Mouse (Mus musculus): Measurements from ENCODE around the gene Cldn8. TPM values are rescaled to one million over a fixed set of nuclear protein-coding genes. Genes with fewer than 3 reads are reported as not detected.

Cldn8 gene
- polyA plus RNA-seq, 2 experiments, result 2.4 to 4.5 TPM

GRCm38 (mm10) chr16:88539841-88540487 is 23.0 kb downstream of the Cldn8 start:
- ATAC-seq (ENCODE audit: low FRiP score, low read depth), result no peak
- DNase-seq (ENCODE audit: low spot score), result no peak
- no peak overlapping the region for H3K4me2 ChIP-seq (replicated peaks; ENCODE audit: low read depth, low read length, severe bottlenecking)
- no peaks in the 10 kb centered on the region for H3K36me3 ChIP-seq (ENCODE audit: control insufficient read depth, insufficient read depth, low read length)
- H3K27ac ChIP-seq (replicated peaks; ENCODE audit: low read depth, low read length), result no peak overlapping the region
- no peaks in the 10 kb centered on the region for H3K27me3 ChIP-seq (ENCODE audit: control insufficient read depth, insufficient read depth, low read length)
- H3K4me1 ChIP-seq (ENCODE audit: control insufficient read depth, insufficient read depth, low read length), result no peaks in the 10 kb centered on the region
- 86% methylated on average over 3 of the region's 3 CpGs for WGBS
- no peak overlapping the region for H3K9ac ChIP-seq (ENCODE audit: low read depth, low read length, severe bottlenecking)
- TF ChIP-seq POLR2A (IDR thresholded peaks at IDR 0.05; ENCODE audit: borderline replicate concordance, extremely low read depth, insufficient read depth, insufficient read length), result no peak
- H3K9me3 ChIP-seq (ENCODE audit: control insufficient read depth, low read length), result no peaks in the 10 kb centered on the region
- H3K4me3 ChIP-seq (replicated peaks; ENCODE audit: low read length), result no peak overlapping the region

- H3K4me3 ChIP-seq (replicated peaks; ENCODE audit: low read length), result no peak overlapping the region
- H3K4me2 ChIP-seq (replicated peaks; ENCODE audit: low read depth, low read length, severe bottlenecking), result no peak overlapping the region
- H3K27ac ChIP-seq (replicated peaks; ENCODE audit: low read depth, low read length), result no peak overlapping the region
- no peak overlapping the region for H3K9ac ChIP-seq (ENCODE audit: low read depth, low read length, severe bottlenecking)
- H3K9me3 ChIP-seq (ENCODE audit: control insufficient read depth, low read length), result no peaks in the 10 kb centered on the region
- no peaks in the 10 kb centered on the region for H3K4me1 ChIP-seq (ENCODE audit: control insufficient read depth, insufficient read depth, low read length)
- no peak for TF ChIP-seq POLR2A (IDR thresholded peaks at IDR 0.05; ENCODE audit: borderline replicate concordance, extremely low read depth, insufficient read depth, insufficient read length)
- no peaks in the 10 kb centered on the region for H3K36me3 ChIP-seq (ENCODE audit: control insufficient read depth, insufficient read depth, low read length)
- H3K27me3 ChIP-seq (ENCODE audit: control insufficient read depth, insufficient read depth, low read length), result no peaks in the 10 kb centered on the region
- DNase-seq (ENCODE audit: low spot score), result no peak
- no peak for ATAC-seq (ENCODE audit: low FRiP score, low read depth)
These were observed 51.6 kb downstream of the Cldn8 start for GRCm38 (mm10) chr16:88511348-88511747.

Other genes with a start within 250 kb of the Cldn8 start
- not detected in 2 replicates for gene Cldn17, start 56.2 kb downstream of the Cldn8 start, polyA plus RNA-seq (2012; rRNA removed)
- gene Cldn17, start 56.2 kb downstream of the Cldn8 start, polyA plus RNA-seq (2014; fragmentation: Nextera tagmentation; extraction: Ambion mirVana), result not detected in 2 replicates
- not detected in 2 replicates for gene Krtap24-1, start 49.1 kb upstream of the Cldn8 start, polyA plus RNA-seq (2012; rRNA removed)
- gene Krtap24-1, start 49.1 kb upstream of the Cldn8 start, polyA plus RNA-seq (2014; fragmentation: Nextera tagmentation; extraction: Ambion mirVana), result not detected in 2 replicates
- not detected in 2 replicates for gene 2310079G19Rik, start 64.5 kb upstream of the Cldn8 start, polyA plus RNA-seq (2012; rRNA removed)
- not detected in 2 replicates for gene 2310079G19Rik, start 64.5 kb upstream of the Cldn8 start, polyA plus RNA-seq (2014; fragmentation: Nextera tagmentation; extraction: Ambion mirVana)
- not detected in 2 replicates for gene Krtap26-1, start 84.6 kb upstream of the Cldn8 start, polyA plus RNA-seq (2012; rRNA removed)
- gene Krtap26-1, start 84.6 kb upstream of the Cldn8 start, polyA plus RNA-seq (2014; fragmentation: Nextera tagmentation; extraction: Ambion mirVana), result not detected in 2 replicates
- gene Krtap27-1, start 108.5 kb upstream of the Cldn8 start, polyA plus RNA-seq (2012; rRNA removed), result not detected in 2 replicates
- not detected in 2 replicates for gene Krtap27-1, start 108.5 kb upstream of the Cldn8 start, polyA plus RNA-seq (2014; fragmentation: Nextera tagmentation; extraction: Ambion mirVana)
- not detected in 2 replicates for gene 2310061N02Rik, start 144.8 kb upstream of the Cldn8 start, polyA plus RNA-seq (2012; rRNA removed)
- not detected in 2 replicates for gene 2310061N02Rik, start 144.8 kb upstream of the Cldn8 start, polyA plus RNA-seq (2014; fragmentation: Nextera tagmentation; extraction: Ambion mirVana)
- gene Krtap13-1, start 165.7 kb upstream of the Cldn8 start, polyA plus RNA-seq (2012; rRNA removed), result not detected in 2 replicates
- gene Krtap13-1, start 165.7 kb upstream of the Cldn8 start, polyA plus RNA-seq (2014; fragmentation: Nextera tagmentation; extraction: Ambion mirVana), result not detected in 2 replicates
- gene Krtap13, start 188.5 kb upstream of the Cldn8 start, polyA plus RNA-seq (2012; rRNA removed), result not detected in 2 replicates
- not detected in 2 replicates for gene Krtap13, start 188.5 kb upstream of the Cldn8 start, polyA plus RNA-seq (2014; fragmentation: Nextera tagmentation; extraction: Ambion mirVana)
- gene 2310034C09Rik, start 195.7 kb upstream of the Cldn8 start, polyA plus RNA-seq (2012; rRNA removed), result not detected in 2 replicates
- gene 2310034C09Rik, start 195.7 kb upstream of the Cldn8 start, polyA plus RNA-seq (2014; fragmentation: Nextera tagmentation; extraction: Ambion mirVana), result not detected in 2 replicates
- not detected in 2 replicates for gene 2310057N15Rik, start 211.0 kb upstream of the Cldn8 start, polyA plus RNA-seq (2012; rRNA removed)
- not detected in 2 replicates for gene 2310057N15Rik, start 211.0 kb upstream of the Cldn8 start, polyA plus RNA-seq (2014; fragmentation: Nextera tagmentation; extraction: Ambion mirVana)
- not detected in 2 replicates for gene Gm5965, start 214.7 kb upstream of the Cldn8 start, polyA plus RNA-seq (2012; rRNA removed)
- not detected in 2 replicates for gene Gm5965, start 214.7 kb upstream of the Cldn8 start, polyA plus RNA-seq (2014; fragmentation: Nextera tagmentation; extraction: Ambion mirVana)
- not detected in 2 replicates for gene Gm20741, start 249.0 kb upstream of the Cldn8 start, polyA plus RNA-seq (2012; rRNA removed)
- not detected in 2 replicates for gene Gm20741, start 249.0 kb upstream of the Cldn8 start, polyA plus RNA-seq (2014; fragmentation: Nextera tagmentation; extraction: Ambion mirVana)

Measured in limb, embryonic 14.5 days (tissue).